Mouse (Mus musculus) forebrain, embryonic 11.5 days (tissue): ENCODE measurements around the gene Epha1. TPM values are rescaled to one million over a fixed set of nuclear protein-coding genes. Genes with fewer than 3 reads are reported as not detected.

Experiments used
- ATAC-seq: fragments of 200-750 bp; cut with Nextera tagmentation; replicated peaks from 2 replicates; pipeline ENCODE4 v1.8.0; 2017; ENCODE audit warnings: moderate TSS enrichment; ENCODE audit not compliant: low FRiP score
- DNase-seq: peaks from one replicate; pipeline ENCODE4 v3.0.0-alpha.2; 2017; ENCODE audit warnings: low spot score
- H3K27ac ChIP-seq: fragments of 300-500 bp; sonication (generic); 2 replicates; pipeline ENCODE4 v1.5.1; 2014; ENCODE audit warnings: low read depth, low read length
- H3K27me3 ChIP-seq: fragments of 300-500 bp; sonication (generic); 2 replicates; pipeline ENCODE4 v1.6.1; 2014; ENCODE audit warnings: mild to moderate bottlenecking, low read length, mixed read lengths; ENCODE audit not compliant: control insufficient read depth, insufficient read depth
- H3K36me3 ChIP-seq: fragments of 300-500 bp; sonication (generic); 2 replicates; pipeline ENCODE4 v1.6.1; 2014; ENCODE audit warnings: mild to moderate bottlenecking, low read length, moderate library complexity, mixed read lengths; ENCODE audit not compliant: control insufficient read depth, insufficient read depth
- H3K4me1 ChIP-seq: fragments of 300-500 bp; sonication (generic); replicated peaks from 2 replicates; pipeline ENCODE4 v1.6.1; 2014; ENCODE audit warnings: low read length, mixed read lengths; ENCODE audit not compliant: control insufficient read depth, insufficient read depth
- H3K4me2 ChIP-seq: fragments of 300-500 bp; sonication (generic); 2 replicates; pipeline ENCODE4 v1.6.1; 2014; ENCODE audit warnings: low read depth, mild to moderate bottlenecking, low read length, moderate library complexity, mixed read lengths; ENCODE audit not compliant: severe bottlenecking
- H3K4me3 ChIP-seq: fragments of 300-500 bp; sonication (generic); 2 replicates; pipeline ENCODE4 v1.5.1; 2014; ENCODE audit warnings: low read depth, low read length
- H3K9ac ChIP-seq: fragments of 300-500 bp; sonication (generic); 2 replicates; pipeline ENCODE4 v1.6.1; 2014; ENCODE audit warnings: low read length
- H3K9me3 ChIP-seq: fragments of 300-500 bp; sonication (generic); 2 replicates; pipeline ENCODE4 v1.6.1; 2016; ENCODE audit warnings: low read length, mixed read lengths; ENCODE audit not compliant: control insufficient read depth
- WGBS: fragments of 180-500 bp; shearing (Covaris S2); extraction: QIAGEN DNeasy Blood & Tissue Kit; methylation state at CpG from one replicate; pipeline ENCODE4 v1.1.7; 2014; 5-methylcytosine and 5-hydroxymethylcytosine counted together
- polyA plus RNA-seq: library from polyadenylated mRNA; unstranded; fragments of >200 nt; fragmentation: Nextera tagmentation; extraction: Ambion mirVana; gene quantifications from 2 replicates; pipeline ENCODE4 v1.2.1, GENCODE M21; 2014

Epha1 gene
- polyA plus RNA-seq, 1 experiment from 2014 or later, result 0.27 TPM

DNA sequence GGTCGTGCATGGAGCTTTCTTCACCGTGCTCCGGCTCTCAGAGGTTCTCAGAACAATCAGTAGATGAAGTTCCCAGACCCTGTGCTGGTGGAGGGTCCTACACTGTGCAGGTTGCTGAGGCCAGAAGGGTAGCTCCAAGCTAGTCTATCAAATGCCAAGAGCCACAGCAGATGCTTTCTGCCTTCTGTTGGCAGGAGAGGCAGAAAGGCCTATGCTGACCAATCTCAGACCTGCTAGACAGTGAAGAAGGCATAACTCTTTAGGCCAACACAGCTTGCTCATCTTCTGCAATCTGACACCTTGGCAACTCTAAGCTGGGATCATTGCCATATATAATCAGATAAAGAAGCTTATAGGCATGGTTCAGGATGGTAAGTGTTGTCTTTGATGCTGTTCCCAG lies 42.9 kb downstream of the Epha1 start:
- Histone ChIP-seq H3K4me1 (no peaks in the 10 kb centered on the region), H3K9me3 (no peaks in the 10 kb centered on the region), H3K27me3 (no peaks in the 10 kb centered on the region), H3K9ac (no peak overlapping the region), H3K4me2 (no peak overlapping the region), H3K27ac (no peak overlapping the region), H3K4me3 (no peak overlapping the region), H3K36me3 (no peaks in the 10 kb centered on the region)
- no peak for DNase-seq
- ATAC-seq, result no peak
- 78% methylated on average over 3 of the region's 3 CpGs for WGBS

GRCm38 (mm10) chr6:42328757-42329156 lies 44.3 kb downstream of the Epha1 start:
- H3K36me3 ChIP-seq, result no peaks in the 10 kb centered on the region
- ATAC-seq, result no peak
- H3K9me3 ChIP-seq, result no peaks in the 10 kb centered on the region
- no peak overlapping the region for H3K9ac ChIP-seq
- no peaks in the 10 kb centered on the region; the same call in 1 of the 2 replicates for H3K4me1 ChIP-seq
- H3K27me3 ChIP-seq, result no peaks in the 10 kb centered on the region; the same call in 1 of the 2 replicates
- H3K4me2 ChIP-seq, result no peak overlapping the region
- WGBS, result 83% methylated on average over 3 of the region's 3 CpGs
- H3K4me3 ChIP-seq, result no peak overlapping the region
- H3K27ac ChIP-seq, result no peak overlapping the region
- DNase-seq, result no peak

GRCm38 (mm10) chr6:42326509-42326908 lies 46.6 kb downstream of the Epha1 start:
- ATAC-seq (no peak), DNase-seq (no peak)
- no peak overlapping the region for H3K4me2 ChIP-seq
- WGBS, result 93% methylated on average over 3 of the region's 3 CpGs
- H3K36me3 ChIP-seq, result no peaks in the 10 kb centered on the region
- no peaks in the 10 kb centered on the region; the same call in 1 of the 2 replicates for H3K27me3 ChIP-seq
- no peak overlapping the region for H3K4me3 ChIP-seq
- peaks cover 2% of the 10 kb centered on the region; the same call in 1 of the 2 replicates for H3K4me1 ChIP-seq
- no peak overlapping the region for H3K27ac ChIP-seq
- H3K9ac ChIP-seq, result no peak overlapping the region
- H3K9me3 ChIP-seq, result no peaks in the 10 kb centered on the region

DNA sequence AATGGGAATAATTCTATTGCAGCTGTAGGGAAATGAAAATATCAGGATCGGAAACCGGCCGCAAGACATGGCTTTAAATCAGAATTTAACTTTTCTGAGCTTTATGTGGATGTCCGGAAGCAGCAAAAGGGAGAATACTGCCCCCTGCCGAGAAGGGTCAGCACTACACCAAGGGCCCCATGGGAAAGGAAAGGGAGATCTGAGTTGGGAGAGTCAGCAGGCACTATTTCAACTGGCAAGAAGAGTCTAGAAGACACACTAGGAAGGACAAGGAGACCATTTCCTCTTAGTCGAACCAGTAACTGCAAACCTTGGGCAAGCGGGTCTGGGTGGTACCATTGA lies 47.8 kb downstream of the Epha1 start:
- H3K4me2 ChIP-seq, result peak overlapping the region; percentile 94
- WGBS, result 5% methylated on average over 7 of the region's 7 CpGs
- peaks cover 2% of the 10 kb centered on the region; the same call in 1 of the 2 replicates for H3K4me1 ChIP-seq
- DNase-seq, result peak; percentile 92
- H3K9me3 ChIP-seq, result no peaks in the 10 kb centered on the region
- ATAC-seq, result peak; percentile 16; the same call in 1 of the 2 replicates
- peak overlapping the region; percentile 56 for H3K4me3 ChIP-seq
- H3K9ac ChIP-seq, result peak overlapping the region; percentile 77
- H3K36me3 ChIP-seq, result no peaks in the 10 kb centered on the region
- no peak overlapping the region for H3K27ac ChIP-seq
- no peaks in the 10 kb centered on the region; the same call in 1 of the 2 replicates for H3K27me3 ChIP-seq

- Histone ChIP-seq H3K9ac (peak within 1 kb of the TSS; percentile 77), H3K4me3 (peak within 1 kb of the TSS; percentile 56), H3K4me1 (peaks cover 2% of the 10 kb centered on the region; the same call in 1 of the 2 replicates), H3K27me3 (no peaks in the 10 kb centered on the region; the same call in 1 of the 2 replicates), H3K36me3 (no peaks in the 10 kb centered on the region), H3K27ac (peak within 1 kb of the TSS; percentile 64), H3K4me2 (peak within 1 kb of the TSS; percentile 94), H3K9me3 (no peaks in the 10 kb centered on the region)
- WGBS, result under 1% methylated on average over 51 of the region's 68 CpGs
- peak; percentile 87 for DNase-seq
- ATAC-seq, result peak; percentile 92
Observed at GRCm38 (mm10) chr6:42324482-42325267, 48.4 kb downstream of the Epha1 start, which contains the start of gene Fam131b. Gene Fam131b, minus strand, starts transcription at chr6:42324643.

- Histone ChIP-seq H3K36me3 (no peaks in the 10 kb centered on the region), H3K4me3 (peak overlapping the region; percentile 56), H3K4me1 (peaks cover 2% of the 10 kb centered on the region; the same call in 1 of the 2 replicates), H3K27ac (peak overlapping the region; percentile 64; the same call in 1 of the 2 replicates), H3K9me3 (no peaks in the 10 kb centered on the region), H3K4me2 (peak overlapping the region; percentile 94), H3K9ac (peak overlapping the region; percentile 77), H3K27me3 (no peaks in the 10 kb centered on the region; the same call in 1 of the 2 replicates)
- ATAC-seq (peak; percentile 78), DNase-seq (peak; percentile 77)
- WGBS, result 0% methylated on average over 25 of the region's 32 CpGs
Observed at GRCm38 (mm10) chr6:42324067-42324481, 49.0 kb downstream of the Epha1 start.

DNA sequence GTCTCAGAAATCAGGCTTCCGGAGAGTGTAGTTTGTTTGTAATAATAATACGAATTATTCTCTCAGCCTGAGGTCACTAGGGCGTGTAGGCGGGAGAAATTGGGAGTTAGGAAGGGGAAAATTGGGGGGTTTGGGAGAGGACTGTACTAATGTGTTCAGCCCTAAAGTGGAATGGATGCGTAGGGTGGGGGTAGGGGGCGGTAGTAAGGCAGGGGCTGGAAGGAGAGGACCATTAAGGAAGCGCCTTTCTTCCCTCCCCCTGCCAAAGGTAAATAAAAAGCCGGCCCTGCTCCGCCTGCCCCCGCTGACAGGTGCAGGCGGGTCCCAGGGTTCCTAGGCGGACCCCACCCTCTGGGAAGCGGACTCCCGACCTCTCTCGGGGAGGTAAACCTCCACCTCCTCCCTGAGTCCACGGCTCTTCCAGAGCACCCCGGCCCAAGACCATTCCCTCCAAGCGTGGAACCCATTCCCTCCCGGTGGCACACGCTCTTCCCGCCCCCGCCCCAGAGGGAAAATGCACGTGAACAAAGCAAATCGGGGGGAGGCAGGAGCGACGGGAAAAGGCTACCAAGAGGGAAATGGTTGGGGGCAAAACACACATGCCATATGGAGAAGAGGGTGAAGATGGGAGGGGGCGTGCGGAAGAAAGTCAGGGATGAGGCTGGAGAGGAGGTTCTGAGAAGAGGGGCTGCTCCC lies 49.5 kb downstream of the Epha1 start:
- Histone ChIP-seq H3K9ac (peak overlapping the region; percentile 77), H3K4me1 (peaks cover 2% of the 10 kb centered on the region; the same call in 1 of the 2 replicates), H3K4me3 (peak overlapping the region; percentile 56), H3K4me2 (peak overlapping the region; percentile 94), H3K36me3 (no peaks in the 10 kb centered on the region), H3K27ac (no peak overlapping the region; the same call in 1 of the 2 replicates), H3K27me3 (no peaks in the 10 kb centered on the region; the same call in 1 of the 2 replicates), H3K9me3 (no peaks in the 10 kb centered on the region)
- DNase-seq (peak; percentile 61), ATAC-seq (peak; percentile 45)
- WGBS, result 0% methylated on average over 28 of the region's 28 CpGs

DNA sequence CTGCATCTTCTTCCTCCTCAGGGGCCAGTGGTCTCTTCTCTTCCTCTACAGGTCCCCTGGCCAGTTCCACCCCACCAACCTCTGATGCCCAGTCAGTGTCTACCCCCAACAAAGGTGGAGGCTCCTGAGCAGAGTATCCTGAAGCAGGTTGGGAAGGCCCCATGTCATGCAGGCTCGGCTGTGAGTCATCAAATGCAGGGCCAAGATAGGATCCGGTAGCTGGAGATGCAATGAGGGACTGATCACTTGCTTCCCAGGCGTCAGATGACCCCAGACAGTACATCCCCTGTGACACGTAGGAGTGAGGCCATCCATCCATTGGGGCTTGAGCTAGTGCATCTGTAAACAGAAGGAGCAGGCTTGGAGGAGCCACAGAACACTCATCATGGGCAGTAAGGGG lies 54.8 kb downstream of the Epha1 start:
- H3K36me3 ChIP-seq, result no peaks in the 10 kb centered on the region; the same call in 1 of the 2 replicates
- WGBS, result 84% methylated on average over 4 of the region's 4 CpGs
- H3K27ac ChIP-seq, result no peak overlapping the region

More for the DNA sequence above, 54.8 kb downstream of the Epha1 start:
- H3K9ac ChIP-seq, result no peak overlapping the region
- H3K4me1 ChIP-seq, result peaks cover under 1% of the 10 kb centered on the region; the same call in 1 of the 2 replicates
- DNase-seq (no peak), ATAC-seq (no peak)
- no peaks in the 10 kb centered on the region for H3K27me3 ChIP-seq
- no peaks in the 10 kb centered on the region for H3K9me3 ChIP-seq
- H3K4me3 ChIP-seq, result no peak overlapping the region
- H3K4me2 ChIP-seq, result no peak overlapping the region
